16 mouse cellular contexts compared by ENCODE assay signal in genomic region chr1:59472368-59473180, GRCm38 (mm10). TPM values are rescaled to one million over a fixed set of nuclear protein-coding genes. Genes with fewer than 3 reads are reported as not detected.
A peak's percentile ranks its signal among the peaks of the same experiment; 100 is the strongest.
DNase-seq lines count a peak whose midpoint lies in the region; ATAC-seq lines count a peak whose summit lies in the region.
"Had no signal": no experiment of that assay in that cellular context is flagged by ENCODE, and none has a peak within 500 bp of the region (broad histone marks: within the 10 kb centered on the region; RNA-seq: fewer than 3 reads in every experiment).

No protein-coding gene starts in this region.

- no peaks in the 10 kb centered on the region for H3K36me3 ChIP-seq in heart, embryonic 13.5 days
- no peaks in the 10 kb centered on the region for H3K36me3 ChIP-seq in lung, embryonic 15.5 days
- H3K36me3 ChIP-seq in embryonic facial prominence, embryonic 10.5 days (replicated peaks), result no peaks in the 10 kb centered on the region
- H3K36me3 ChIP-seq: embryonic facial prominence, embryonic 15.5 days; forebrain, embryonic 15.5 days; hindbrain, embryonic 15.5 days; kidney, embryonic 15.5 days had no signal

- no peak for DNase-seq in heart, adult 9 months (ENCODE audit: low spot score in 2 of 2)
- DNase-seq in lung, postnatal 25 days (ENCODE audit: low spot score), result no peak
- DNase-seq in embryonic facial prominence, embryonic 10.5 days (ENCODE audit: low spot score), result peak; percentile 31
- no peak for DNase-seq in gastrocnemius, postnatal 14 days
- DNase-seq: cerebellum, adult 9-11 months; gastrocnemius, postnatal 25 days had no signal

- H3K4me3 ChIP-seq in heart, embryonic 13.5 days, result no peak overlapping the region
- H3K4me3 ChIP-seq in lung, embryonic 15.5 days, result no peak overlapping the region
- H3K4me3 ChIP-seq in embryonic facial prominence, embryonic 10.5 days, result peak overlapping the region; percentile 16; the same call in 1 of the 2 replicates
- H3K4me3 ChIP-seq: embryonic facial prominence, embryonic 15.5 days; forebrain, embryonic 15.5 days; hindbrain, embryonic 15.5 days; kidney, embryonic 15.5 days had no signal

- intact Hi-C loops in gastrocnemius, postnatal 14 days (cut with DNase I; ENCODE audit: low total_unique reads), result no loop called here

- H3K9me3 ChIP-seq in heart, embryonic 13.5 days, result no peaks in the 10 kb centered on the region
- H3K9me3 ChIP-seq in lung, embryonic 15.5 days, result no peaks in the 10 kb centered on the region
- no peaks in the 10 kb centered on the region for H3K9me3 ChIP-seq in embryonic facial prominence, embryonic 10.5 days
- H3K9me3 ChIP-seq: embryonic facial prominence, embryonic 15.5 days; forebrain, embryonic 15.5 days; hindbrain, embryonic 15.5 days; kidney, embryonic 15.5 days had no signal

- WGBS in heart, embryonic 13.5 days, result 9% methylated on average over 9 of the region's 11 CpGs
- 15% methylated on average over 9 of the region's 11 CpGs for WGBS in lung, embryonic 15.5 days
- 5% methylated on average over 11 of the region's 11 CpGs for WGBS in embryonic facial prominence, embryonic 10.5 days

- H3K4me2 ChIP-seq in heart, embryonic 13.5 days, result peak overlapping the region; percentile 28; the same call in 1 of the 2 replicates
- peak overlapping the region; percentile 25; the same call in 1 of the 2 replicates for H3K4me2 ChIP-seq in lung, embryonic 15.5 days
- H3K4me2 ChIP-seq: embryonic facial prominence, embryonic 15.5 days; forebrain, embryonic 15.5 days; hindbrain, embryonic 15.5 days; kidney, embryonic 15.5 days had no signal

- peaks cover 31% of the 10 kb centered on the region for H3K4me1 ChIP-seq in heart, embryonic 13.5 days
- peaks cover 37% of the 10 kb centered on the region for H3K4me1 ChIP-seq in lung, embryonic 15.5 days
- peaks cover 57% of the 10 kb centered on the region for H3K4me1 ChIP-seq in embryonic facial prominence, embryonic 10.5 days

- ATAC-seq in heart, embryonic 13.5 days (ENCODE audit: extremely low read depth, insufficient number of reproducible peaks, low FRiP score, low TSS enrichment), result no peak
- no peak for ATAC-seq in lung, embryonic 15.5 days (ENCODE audit: borderline replicate concordance, extremely low read depth, low FRiP score, low TSS enrichment)
- 0 out of 2 replicates have a peak, but pooled peaks have one; percentile 31 for ATAC-seq in megakaryocyte progenitor cell, adult 5-6 weeks (replicated peaks; ENCODE audit: poor library complexity)
- ATAC-seq: forebrain, embryonic 15.5 days; midbrain, embryonic 16.5 days had no signal

- peaks cover 82% of the 10 kb centered on the region for H3K27me3 ChIP-seq in heart, embryonic 13.5 days (replicated peaks)
- H3K27me3 ChIP-seq in lung, embryonic 15.5 days, result no peaks in the 10 kb centered on the region
- H3K27me3 ChIP-seq in embryonic facial prominence, embryonic 10.5 days (replicated peaks; ENCODE audit: low read depth, poor library complexity, severe bottlenecking), result peaks cover 50% of the 10 kb centered on the region
- H3K27me3 ChIP-seq: embryonic facial prominence, embryonic 15.5 days; forebrain, embryonic 15.5 days; hindbrain, embryonic 15.5 days; kidney, embryonic 15.5 days had no signal

- no peak overlapping the region for H3K9ac ChIP-seq in heart, embryonic 13.5 days
- no peak overlapping the region for H3K9ac ChIP-seq in lung, embryonic 15.5 days
- H3K9ac ChIP-seq: embryonic facial prominence, embryonic 15.5 days; forebrain, embryonic 15.5 days; hindbrain, embryonic 15.5 days; kidney, embryonic 15.5 days had no signal

- H3K27ac ChIP-seq in heart, embryonic 13.5 days (replicated peaks), result no peak overlapping the region
- peak overlapping the region; percentile 63 for H3K27ac ChIP-seq in lung, embryonic 15.5 days
- H3K27ac ChIP-seq in embryonic facial prominence, embryonic 10.5 days (replicated peaks), result peak overlapping the region; percentile 55
- H3K27ac ChIP-seq: embryonic facial prominence, embryonic 15.5 days; forebrain, embryonic 15.5 days; hindbrain, embryonic 15.5 days; kidney, embryonic 15.5 days; macrophage had no signal

RNA-seq across cellular contexts. Expression of gene Fzd7, which starts 9.7 kb away (rescaled TPM):
- polyA plus RNA-seq in heart, embryonic 13.5 days (2015; fragmentation: Nextera tagmentation; extraction: Ambion mirVana), result 3.0 and 3.5 TPM in 2 replicates
- polyA plus RNA-seq in lung, embryonic 15.5 days (2015; fragmentation: Nextera tagmentation; extraction: Ambion mirVana), result 15.4 and 15.8 TPM in 2 replicates
- 12.7 and 14.4 TPM in 2 replicates for polyA plus RNA-seq in embryonic facial prominence, embryonic 10.5 days (2016; fragmentation: Nextera tagmentation; extraction: Ambion mirVana)
- total RNA-seq in megakaryocyte progenitor cell, adult 5-6 weeks (2015), result 6.7 and 7.5 TPM in 2 replicates
- total RNA-seq in megakaryocyte progenitor cell, adult 5-6 weeks (2017), result 4.2 and 7.0 TPM in 2 replicates
- 10 to 100 TPM; 21.6 to 26.0 TPM for total RNA-seq in gastrocnemius, postnatal 14 days (2021)

RNA-seq across cellular contexts. Expression of gene Gm973, which starts 43.5 kb away (rescaled TPM):
- 0.48 TPM in 1 of 2 replicates, not detected in the other for polyA plus RNA-seq in heart, embryonic 13.5 days (2015; fragmentation: Nextera tagmentation; extraction: Ambion mirVana)
- polyA plus RNA-seq in lung, embryonic 15.5 days (2015; fragmentation: Nextera tagmentation; extraction: Ambion mirVana), result 0.76 and 0.86 TPM in 2 replicates
- 1.2 and 3.6 TPM in 2 replicates for polyA plus RNA-seq in embryonic facial prominence, embryonic 10.5 days (2016; fragmentation: Nextera tagmentation; extraction: Ambion mirVana)
- total RNA-seq in megakaryocyte progenitor cell, adult 5-6 weeks (2015), result 0.30 TPM in 1 of 2 replicates, not detected in the other
- 0.20 TPM in 1 of 2 replicates, not detected in the other for total RNA-seq in megakaryocyte progenitor cell, adult 5-6 weeks (2017)
- total RNA-seq in gastrocnemius, postnatal 14 days (2021), result under 1 TPM; 0.49 to 0.53 TPM
- total RNA-seq: neutrophil, adult 5-6 weeks had no signal
- polyA plus RNA-seq: macrophage had no signal
